Mouse (Mus musculus) adrenal gland, adult 2 months (tissue): ENCODE data around the gene Gm17581. TPM values are rescaled to one million over a fixed set of nuclear protein-coding genes. Genes with fewer than 3 reads are reported as not detected.
"Not testable (repeated sequence)": the region's sequence is repeated elsewhere in the genome, so short reads cannot be mapped to it uniquely, and the experiment has no call there.

Experiments
- DNase-seq: peaks from one replicate; pipeline ENCODE4 v3.0.0; 2021
- polyA plus RNA-seq: library from polyadenylated mRNA; depleted of rRNA; stranded (reverse); fragments of >200 nt; gene quantifications from 2 replicates; pipeline ENCODE4 v1.2.3, GENCODE M21; 2012
- total RNA-seq, 2 experiments: library from RNA; stranded (reverse); gene quantifications; 2 replicates each; pipeline ENCODE4 v1.2.3; 2021

The Gm17581 gene
- total and polyA plus RNA-seq, 3 experiments: not detected

GRCm38 (mm10) chr2:155737803-155738202 is 2.1 kb upstream of the Gm17581 start:
- peak; percentile 36 for DNase-seq

GRCm38 (mm10) chr2:155736936-155737335 is 1.3 kb upstream of the Gm17581 start:
- peak; percentile 26 for DNase-seq

GRCm38 (mm10) chr2:155735080-155735479 is 586 bp downstream of the Gm17581 start:
- no peak for DNase-seq

DNA sequence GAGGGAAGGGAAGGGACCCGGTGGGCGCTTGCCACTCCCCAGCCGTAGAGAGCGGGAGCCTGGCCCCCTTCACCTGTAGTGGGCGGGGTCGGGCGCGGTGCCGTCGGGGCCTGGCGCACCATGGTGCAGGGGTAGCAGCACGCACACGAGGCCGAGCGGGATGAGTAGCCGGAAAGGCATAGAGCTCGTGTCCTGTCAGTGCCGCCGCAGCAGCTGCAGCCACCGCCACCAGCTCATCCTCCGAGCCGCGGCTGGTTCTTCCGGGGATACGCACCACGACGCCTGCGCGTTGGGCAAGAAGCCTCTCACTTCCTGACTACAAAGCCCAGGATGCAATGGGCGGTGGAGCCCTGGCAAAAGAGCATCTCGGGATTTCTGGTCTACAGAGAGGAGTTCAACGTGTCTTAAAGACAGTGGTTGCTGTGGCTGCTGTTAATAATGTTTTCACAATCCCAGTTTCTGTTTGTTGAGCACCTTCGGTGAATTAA is 6.5 kb downstream of the Gm17581 start, which contains the start of gene Edem2:
Gene Edem2, minus strand, starts transcription at position 318 of the 488 bp plus-strand sequence.
- DNase-seq: peak; percentile 95

DNA sequence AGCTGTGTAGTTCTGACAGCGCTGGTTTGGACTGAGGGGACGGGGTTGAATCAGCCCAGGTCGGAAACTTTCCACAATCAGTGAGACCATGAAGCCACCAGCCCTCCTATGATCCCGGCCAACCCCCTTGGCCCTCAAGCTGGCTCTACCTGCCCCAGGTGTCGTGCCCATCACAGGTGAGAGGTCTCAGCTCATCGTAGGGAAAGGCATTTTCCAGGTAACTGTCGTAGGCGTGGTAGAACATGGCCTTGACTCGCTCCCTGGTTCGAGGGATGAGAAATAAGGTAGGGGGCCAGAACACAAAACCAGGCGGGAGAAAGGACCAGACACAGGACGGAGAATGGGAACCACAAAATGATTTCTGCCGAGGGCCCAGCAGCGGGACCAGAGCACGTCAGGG is 6.9 kb downstream of the Gm17581 start:
- no peak for DNase-seq

- DNase-seq: no peak
Measured at GRCm38 (mm10) chr2:155727764-155728395, 7.8 kb downstream of the Gm17581 start.

DNA sequence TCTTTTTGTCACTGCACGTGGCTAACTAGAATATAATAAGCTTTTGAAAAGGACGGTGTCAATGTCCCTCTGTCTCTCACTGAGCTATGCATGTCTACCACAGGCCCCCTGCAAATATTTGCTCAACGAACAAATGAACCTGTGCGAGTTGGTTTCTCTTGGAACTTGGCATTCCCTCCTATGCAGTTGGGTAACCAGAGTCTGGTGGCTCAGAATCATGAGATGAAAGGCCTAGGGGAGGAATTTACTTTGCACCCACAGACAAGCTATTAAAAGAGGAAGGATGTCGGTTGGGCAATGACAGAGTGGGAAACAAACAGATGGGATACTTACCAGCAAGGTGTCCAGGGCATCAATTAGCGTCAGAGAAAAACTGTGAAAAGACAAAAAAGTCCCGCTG is 9.4 kb downstream of the Gm17581 start:
- DNase-seq: no peak

DNA sequence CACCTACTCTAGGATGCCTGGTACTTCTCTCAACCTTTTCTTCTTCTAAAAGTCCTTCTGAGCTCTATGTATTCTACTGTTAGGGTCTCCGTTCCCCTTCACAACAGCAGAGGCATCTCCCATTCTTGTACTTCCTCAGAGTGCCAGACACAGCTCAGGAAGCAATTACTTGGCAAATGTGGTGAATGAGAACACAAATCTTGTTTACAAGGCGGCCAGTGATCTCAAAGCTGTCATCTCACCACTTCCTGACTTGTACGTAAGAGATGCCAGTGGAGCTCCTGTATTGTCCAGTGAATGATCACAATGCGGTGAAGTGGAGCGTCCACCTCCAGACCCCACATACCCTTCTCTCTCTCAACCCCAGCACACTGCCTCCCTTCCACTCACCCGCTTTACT is 11.1 kb downstream of the Gm17581 start:
- no peak for DNase-seq

- DNase-seq: peak; percentile 30
Measured at GRCm38 (mm10) chr2:155724036-155724435, 11.6 kb downstream of the Gm17581 start.

- no peak for DNase-seq
Measured at GRCm38 (mm10) chr2:155720585-155720984, 15.1 kb downstream of the Gm17581 start.

- no peak for DNase-seq
Measured at GRCm38 (mm10) chr2:155717082-155717990, 18.3 kb downstream of the Gm17581 start.

DNA sequence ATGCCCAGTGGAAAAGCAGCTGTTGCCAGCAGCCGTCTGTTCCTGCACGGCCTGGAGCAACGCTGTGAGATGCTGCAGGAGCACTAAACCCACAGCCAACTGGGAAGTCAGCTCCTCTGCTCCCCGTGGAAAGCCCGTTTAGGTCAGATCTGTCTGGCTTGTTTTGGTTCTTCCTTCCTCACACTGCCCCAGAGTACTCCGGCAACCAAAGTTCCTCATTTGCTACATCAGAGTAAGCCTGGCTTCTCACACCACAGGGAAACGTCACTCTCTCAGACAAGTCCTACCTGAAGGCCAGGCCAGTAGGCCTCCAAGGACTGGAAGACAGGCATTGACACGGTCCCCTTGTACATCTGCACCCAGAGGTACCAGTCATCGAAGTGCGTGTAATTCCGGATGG is 25.1 kb downstream of the Gm17581 start:
- DNase-seq: no peak

- peak; percentile 85 for DNase-seq
Measured at GRCm38 (mm10) chr2:155707251-155707650, 28.4 kb downstream of the Gm17581 start.

DNA sequence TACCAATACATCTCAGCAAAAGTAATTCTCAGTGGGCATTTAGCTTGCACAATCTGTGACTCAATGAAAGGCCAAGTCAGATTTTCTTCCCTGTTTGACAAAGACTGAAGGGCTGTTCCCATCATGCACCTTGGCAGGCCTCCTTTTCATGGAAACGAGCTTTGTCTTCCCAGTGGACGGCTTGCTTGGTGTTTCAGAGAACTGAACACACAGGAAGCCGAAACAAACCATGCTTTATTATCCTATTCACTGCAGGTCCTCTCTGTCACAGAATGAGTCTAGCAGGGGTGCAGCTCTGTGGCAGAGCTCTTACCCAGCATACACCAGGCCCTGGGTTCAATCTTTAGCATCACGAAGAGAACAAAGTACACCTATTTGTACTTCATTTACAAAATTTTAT is 32.0 kb downstream of the Gm17581 start:
- peak; percentile 41 for DNase-seq

DNA sequence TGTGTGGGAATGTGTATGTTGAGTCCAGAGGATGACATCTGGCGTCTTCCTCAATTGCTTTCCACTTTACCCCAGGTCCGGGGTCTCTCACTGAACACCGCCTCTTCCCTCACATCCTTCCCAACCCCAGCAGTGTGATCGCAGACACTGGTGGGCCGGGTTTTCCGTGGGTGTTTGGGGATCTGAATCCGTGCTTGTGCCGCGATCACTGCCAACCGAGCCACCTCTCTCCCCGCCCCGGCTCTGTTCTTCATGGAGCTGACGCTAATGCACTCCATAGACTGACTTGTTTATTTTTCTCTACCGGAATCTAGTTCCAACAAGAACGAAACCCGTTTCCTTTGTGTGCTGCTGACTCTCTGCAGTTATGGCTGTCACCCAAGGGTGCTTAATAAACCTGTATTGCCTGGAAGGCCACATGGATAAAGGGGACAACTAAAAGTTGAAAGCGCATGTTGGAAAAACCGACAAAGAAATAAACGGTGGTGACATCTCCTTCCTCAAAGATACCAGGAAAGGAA is 34.2 kb downstream of the Gm17581 start:
- DNase-seq: no peak

DNA sequence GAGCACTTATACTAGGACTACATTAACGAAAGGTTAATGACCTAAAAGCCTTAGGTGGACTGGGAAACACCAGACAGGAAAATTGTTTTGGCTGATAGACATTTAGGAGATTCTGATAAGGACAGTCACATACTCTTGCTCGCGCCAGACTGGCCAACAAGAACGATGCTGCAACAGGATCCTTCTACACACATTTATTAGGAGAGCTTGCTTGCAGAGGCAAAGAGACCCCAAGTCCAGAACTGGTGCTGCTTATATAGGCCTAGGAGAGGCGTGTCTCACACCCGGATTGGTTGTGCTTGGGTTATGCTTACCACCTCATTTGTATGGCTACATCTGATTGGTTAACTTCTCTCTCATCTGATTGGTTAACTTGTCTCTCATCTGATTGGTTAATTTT is 37.2 kb downstream of the Gm17581 start:
- not testable (repeated sequence) for DNase-seq

DNA sequence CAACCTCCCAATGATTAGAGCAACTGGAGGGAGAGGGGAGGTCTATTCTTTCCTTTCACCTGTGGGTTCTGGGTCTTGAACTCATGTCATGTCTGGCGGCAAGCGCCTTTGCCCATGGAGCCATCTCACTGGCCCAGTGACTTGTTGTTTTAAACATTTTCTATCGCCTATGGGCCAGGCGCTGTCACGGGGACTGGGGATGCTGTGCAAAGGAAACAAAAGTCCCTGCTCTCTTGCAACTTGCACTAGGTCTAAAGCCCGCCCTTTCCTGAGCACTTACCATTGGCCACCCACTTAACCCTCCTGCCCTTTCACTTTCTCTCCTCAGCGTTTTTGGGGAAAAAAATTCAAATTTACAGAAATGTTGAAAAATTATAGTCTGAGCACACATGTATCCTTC is 38.8 kb downstream of the Gm17581 start:
- DNase-seq: no peak

DNA sequence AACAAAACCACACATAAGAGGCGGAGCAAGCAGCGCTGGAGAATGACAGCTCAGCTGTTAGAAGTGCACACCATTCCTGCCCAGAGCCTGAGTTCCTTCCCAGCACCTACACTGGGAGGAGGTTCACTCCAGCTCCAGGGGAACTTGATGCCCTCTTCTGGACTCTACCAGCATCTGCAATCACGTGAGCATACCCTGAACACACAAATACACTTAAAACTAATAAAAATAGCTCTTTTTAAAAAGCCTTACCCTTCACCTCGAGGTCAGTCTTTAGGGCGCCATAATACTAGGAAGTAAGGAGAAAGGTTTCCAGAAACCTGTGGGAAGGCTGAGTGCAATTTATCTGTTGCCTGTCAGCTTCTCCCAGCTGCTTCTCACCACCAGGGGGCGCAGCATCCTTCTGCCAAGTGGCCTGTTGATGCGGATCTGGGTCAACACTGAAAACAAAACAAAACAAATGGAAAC is 39.5 kb downstream of the Gm17581 start:
- peak; percentile 88 for DNase-seq

- no peak for DNase-seq
Measured at GRCm38 (mm10) chr2:155695316-155695715, 40.4 kb downstream of the Gm17581 start.

DNA sequence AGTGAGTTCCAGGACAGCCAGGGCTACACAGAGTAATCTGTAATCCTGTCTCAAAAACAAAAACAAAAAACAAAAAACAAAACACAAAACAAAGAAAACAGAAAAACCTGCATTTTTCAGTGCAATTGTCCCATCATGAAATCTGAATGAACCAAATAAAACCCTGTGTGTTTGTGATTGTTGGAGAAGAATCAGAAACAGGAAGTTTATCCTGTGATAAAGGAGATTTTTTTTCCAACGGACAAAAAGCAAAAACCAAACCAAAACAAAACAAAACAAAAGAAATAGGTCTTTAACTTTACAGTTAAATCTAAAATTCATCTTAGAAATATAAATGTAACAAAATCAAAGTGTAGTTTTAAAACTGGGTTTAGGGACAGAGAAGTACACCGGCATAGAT is 41.1 kb downstream of the Gm17581 start:
- no peak for DNase-seq

GRCm38 (mm10) chr2:155693136-155693535 is 42.5 kb downstream of the Gm17581 start:
- no peak for DNase-seq

- peak; percentile 97 for DNase-seq
Measured at GRCm38 (mm10) chr2:155691723-155692493, 43.8 kb downstream of the Gm17581 start, which contains the start of gene Trpc4ap. Gene Trpc4ap, minus strand, starts transcription at chr2:155692384.
